Mouse (Mus musculus): ENCODE measurements at regions not wholly inside any gene's neighbourhood (a gene's known extent, or its start where the extent isn't known, plus 50 kb on each side); places are given as distances from the start of the nearest gene placed in this dataset.

- no peaks in the 10 kb centered on the region for H3K36me3 ChIP-seq
- no peak overlapping the region for H3K9ac ChIP-seq
- H3K4me1 ChIP-seq = peaks cover 11% of the 10 kb centered on the region
- no peaks in the 10 kb centered on the region; the same call in 1 of the 2 replicates for H3K9me3 ChIP-seq (replicated peaks)
- no peak overlapping the region for H3K4me2 ChIP-seq
- 88% methylated on average over 7 of the region's 7 CpGs for WGBS
- no peak for ATAC-seq (replicated peaks; ENCODE audit: low FRiP score)
- H3K27me3 ChIP-seq = no peaks in the 10 kb centered on the region
- H3K4me3 ChIP-seq (replicated peaks) = no peak overlapping the region
- no peak overlapping the region for H3K27ac ChIP-seq
Observed at GRCm38 (mm10) chr13:112018497-112019281, 209.9 kb upstream of the Map3k1 start.

- peaks cover 15% of the 10 kb centered on the region for H3K4me1 ChIP-seq
- H3K9me3 ChIP-seq (replicated peaks) = no peaks in the 10 kb centered on the region; the same call in 1 of the 2 replicates
- 90% methylated on average over 5 of the region's 5 CpGs for WGBS
- H3K27me3 ChIP-seq = no peaks in the 10 kb centered on the region
- no peak overlapping the region for H3K27ac ChIP-seq
- H3K4me2 ChIP-seq = no peak overlapping the region
- no peak for ATAC-seq (replicated peaks; ENCODE audit: low FRiP score)
- no peak overlapping the region for H3K9ac ChIP-seq
- no peaks in the 10 kb centered on the region for H3K36me3 ChIP-seq
- H3K4me3 ChIP-seq (replicated peaks) = no peak overlapping the region
Observed at GRCm38 (mm10) chr13:112019575-112019974, 210.8 kb upstream of the Map3k1 start.

- 37% methylated on average over 4 of the region's 4 CpGs for WGBS
- Histone ChIP-seq H3K4me3 (replicated peaks) (no peak overlapping the region), H3K27me3 (no peaks in the 10 kb centered on the region), H3K36me3 (no peaks in the 10 kb centered on the region), H3K9ac (no peak overlapping the region), H3K4me2 (no peak overlapping the region), H3K4me1 (peaks cover 28% of the 10 kb centered on the region), H3K9me3 (replicated peaks) (no peaks in the 10 kb centered on the region), H3K27ac (no peak overlapping the region)
- 0 out of 2 replicates have a peak, but pooled peaks have one; percentile 24 for ATAC-seq (replicated peaks; ENCODE audit: low FRiP score)
Observed at GRCm38 (mm10) chr13:112023171-112023570, 214.4 kb upstream of the Map3k1 start.

- ATAC-seq (replicated peaks; ENCODE audit: low FRiP score) = peak; percentile 55; the same call in 1 of the 2 replicates
- 66% methylated on average over 15 of the region's 15 CpGs for WGBS
- Histone ChIP-seq H3K4me1 (peaks cover 28% of the 10 kb centered on the region), H3K9ac (no peak overlapping the region), H3K4me3 (replicated peaks) (no peak overlapping the region), H3K27ac (peak overlapping the region; percentile 29; the same call in 1 of the 2 replicates), H3K36me3 (no peaks in the 10 kb centered on the region), H3K9me3 (replicated peaks) (no peaks in the 10 kb centered on the region), H3K4me2 (no peak overlapping the region), H3K27me3 (no peaks in the 10 kb centered on the region)
Observed at GRCm38 (mm10) chr13:112024667-112025585, 216.1 kb upstream of the Map3k1 start.

GRCm38 (mm10) chr13:112025586-112025950 is 216.8 kb upstream of the Map3k1 start:
- Histone ChIP-seq H3K4me3 (replicated peaks) (no peak overlapping the region), H3K36me3 (no peaks in the 10 kb centered on the region), H3K9ac (no peak overlapping the region), H3K4me1 (peaks cover 28% of the 10 kb centered on the region), H3K9me3 (replicated peaks) (no peaks in the 10 kb centered on the region), H3K27ac (peak overlapping the region; percentile 29; the same call in 1 of the 2 replicates), H3K4me2 (no peak overlapping the region), H3K27me3 (no peaks in the 10 kb centered on the region)
- 0 out of 2 replicates have a peak, but pooled peaks have one; percentile 30 for ATAC-seq (replicated peaks; ENCODE audit: low FRiP score)
- 76% methylated on average over 5 of the region's 5 CpGs for WGBS

- WGBS = 92% methylated on average over 5 of the region's 5 CpGs
- no peak overlapping the region for H3K4me2 ChIP-seq
- H3K9ac ChIP-seq = no peak overlapping the region
- no peaks in the 10 kb centered on the region for H3K27me3 ChIP-seq
- peaks cover 31% of the 10 kb centered on the region for H3K4me1 ChIP-seq
- H3K9me3 ChIP-seq (replicated peaks) = no peaks in the 10 kb centered on the region
- no peak for ATAC-seq (replicated peaks; ENCODE audit: low FRiP score)
- H3K4me3 ChIP-seq (replicated peaks) = no peak overlapping the region
- H3K36me3 ChIP-seq = no peaks in the 10 kb centered on the region
- no peak overlapping the region for H3K27ac ChIP-seq
Observed at GRCm38 (mm10) chr13:112027736-112028135, 218.9 kb upstream of the Map3k1 start.

GRCm38 (mm10) chr13:112031061-112031460 is 222.3 kb upstream of the Map3k1 start:
- WGBS = 78% methylated on average over 11 of the region's 11 CpGs
- Histone ChIP-seq H3K36me3 (no peaks in the 10 kb centered on the region), H3K4me1 (peaks cover 4% of the 10 kb centered on the region; the same call in 1 of the 2 replicates), H3K27ac (no peak overlapping the region), H3K9ac (no peak overlapping the region), H3K27me3 (no peaks in the 10 kb centered on the region), H3K9me3 (replicated peaks) (no peaks in the 10 kb centered on the region), H3K4me2 (no peak overlapping the region), H3K4me3 (replicated peaks) (no peak overlapping the region)
- peak; percentile 52; the same call in 1 of the 2 replicates for ATAC-seq (replicated peaks; ENCODE audit: low FRiP score)

GRCm38 (mm10) chr13:112031631-112032320 is 223.0 kb upstream of the Map3k1 start:
- WGBS = 64% methylated on average over 24 of the region's 24 CpGs
- Histone ChIP-seq H3K27ac (peak overlapping the region; percentile 46; the same call in 1 of the 2 replicates), H3K36me3 (no peaks in the 10 kb centered on the region), H3K9ac (no peak overlapping the region), H3K4me3 (replicated peaks) (no peak overlapping the region), H3K27me3 (no peaks in the 10 kb centered on the region), H3K4me2 (no peak overlapping the region), H3K4me1 (0 out of 2 replicates have a peak, but pooled peaks cover 4% of the 10 kb centered on the region), H3K9me3 (replicated peaks) (no peaks in the 10 kb centered on the region)
- peak; percentile 56 for ATAC-seq (replicated peaks; ENCODE audit: low FRiP score)

GRCm38 (mm10) chr13:112037731-112038380 is 229.1 kb upstream of the Map3k1 start:
- Histone ChIP-seq H3K4me1 (peaks cover 11% of the 10 kb centered on the region; the same call in 1 of the 2 replicates), H3K27ac (0 out of 2 replicates have a peak overlapping the region, but pooled peaks have one; percentile 1), H3K4me2 (no peak overlapping the region), H3K27me3 (no peaks in the 10 kb centered on the region), H3K9ac (no peak overlapping the region), H3K36me3 (no peaks in the 10 kb centered on the region), H3K4me3 (replicated peaks) (no peak overlapping the region), H3K9me3 (replicated peaks) (no peaks in the 10 kb centered on the region)
- ATAC-seq (replicated peaks; ENCODE audit: low FRiP score) = peak; percentile 18; the same call in 1 of the 2 replicates
- 57% methylated on average over 8 of the region's 8 CpGs for WGBS

GRCm38 (mm10) chr13:112038556-112039304 is 229.9 kb upstream of the Map3k1 start:
- Histone ChIP-seq H3K27ac (0 out of 2 replicates have a peak overlapping the region, but pooled peaks have one; percentile 4), H3K4me3 (replicated peaks) (no peak overlapping the region), H3K9me3 (replicated peaks) (no peaks in the 10 kb centered on the region), H3K9ac (no peak overlapping the region), H3K4me1 (peaks cover 11% of the 10 kb centered on the region; the same call in 1 of the 2 replicates), H3K4me2 (no peak overlapping the region), H3K27me3 (no peaks in the 10 kb centered on the region), H3K36me3 (no peaks in the 10 kb centered on the region)
- 89% methylated on average over 9 of the region's 9 CpGs for WGBS
- ATAC-seq (replicated peaks; ENCODE audit: low FRiP score) = no peak

Data from kidney, embryonic 15.5 days (tissue).